Mouse (Mus musculus): ENCODE measurements at regions not wholly inside any gene's neighbourhood (a gene's known extent, or its start where the extent isn't known, plus 50 kb on each side); places are given as distances from the start of the nearest gene placed in this dataset.

DNA sequence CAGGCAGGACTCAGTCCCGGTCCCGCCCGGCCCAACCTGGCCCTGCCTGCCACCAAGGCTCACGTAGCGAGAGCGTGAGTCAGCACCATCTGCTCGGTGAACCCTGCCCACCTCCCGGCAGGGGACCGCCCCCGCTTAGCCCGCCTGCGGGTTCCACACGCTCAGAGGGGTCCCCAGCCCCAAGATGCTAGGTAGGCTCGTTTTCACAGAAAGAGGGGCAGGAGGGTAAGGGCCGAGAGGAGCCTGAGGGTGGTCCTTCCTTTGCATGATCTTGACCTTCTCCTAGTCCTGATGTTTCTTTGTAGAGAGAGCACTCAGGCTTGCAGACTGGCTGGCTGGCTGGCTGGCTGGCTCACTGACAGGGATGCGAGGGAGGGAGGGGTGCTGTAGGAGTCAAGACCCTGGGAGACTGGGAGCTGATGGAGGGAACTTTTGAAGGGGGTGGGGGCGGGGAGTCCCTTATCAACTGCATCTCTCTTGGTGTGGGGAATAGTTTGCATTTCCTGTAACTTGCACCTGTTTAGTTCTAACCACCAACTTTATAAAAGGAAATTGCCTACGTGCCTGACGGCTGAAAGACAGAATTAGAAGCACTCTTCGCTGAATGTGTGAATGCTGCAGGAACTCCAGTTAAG is 109.7 kb upstream of the Egln3 start:
- no peak for TF ChIP-seq POLR2A (IDR thresholded peaks at IDR 0.05; ENCODE audit: borderline replicate concordance, control insufficient read depth, low read depth, low read length)
- TF ChIP-seq CTCF (IDR thresholded peaks at IDR 0.05; ENCODE audit: control insufficient read depth, insufficient read depth, low read length), result no peak
